ENCODE assay signal across 8 mouse cellular contexts in the genomic region with DNA sequence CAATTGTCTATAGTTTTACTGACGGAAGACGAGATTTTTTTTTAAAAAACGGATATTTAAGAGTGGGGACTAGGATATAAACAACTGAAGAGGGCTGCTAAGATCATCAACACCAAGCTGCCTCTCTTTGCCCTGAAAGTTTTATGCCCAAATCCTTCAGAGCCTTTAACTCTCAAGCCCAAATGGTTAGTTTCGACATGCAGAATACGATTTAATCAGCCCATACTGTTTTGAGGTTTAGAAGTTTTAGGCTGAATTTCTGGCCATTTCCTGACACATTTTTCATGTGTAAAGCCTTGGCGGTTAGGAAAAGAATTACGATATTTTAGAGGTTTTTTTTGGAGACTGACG. TPM values are rescaled to one million over a fixed set of nuclear protein-coding genes. Genes with fewer than 3 reads are reported as not detected.
DNase-seq lines count a peak whose midpoint lies in the region; ATAC-seq and TF ChIP-seq lines count a peak whose summit lies in the region.

No protein-coding gene starts in this region.

- no peak overlapping the region for H3K9ac ChIP-seq in embryonic facial prominence, embryonic 15.5 days
- peak overlapping the region; percentile 91 for H3K9ac ChIP-seq in intestine, postnatal 0 days (ENCODE audit: low read depth, low read length)
- H3K9ac ChIP-seq in neural tube, embryonic 13.5 days = 0 out of 2 replicates have a peak overlapping the region, but pooled peaks have one; percentile 93

- H3K27ac ChIP-seq in left cerebral cortex, adult 2 months = peak overlapping the region; percentile 84
- H3K27ac ChIP-seq in embryonic facial prominence, embryonic 15.5 days (replicated peaks) = no peak overlapping the region
- no peak overlapping the region for H3K27ac ChIP-seq in intestine, postnatal 0 days (ENCODE audit: low read depth, low read length)
- H3K27ac ChIP-seq in neural tube, embryonic 13.5 days (replicated peaks) = no peak overlapping the region

- ATAC-seq in embryonic facial prominence, embryonic 15.5 days (ENCODE audit: insufficient number of reproducible peaks, low FRiP score, low TSS enrichment, low read depth) = no peak
- ATAC-seq in intestine, postnatal 0 days = no peak
- ATAC-seq in neural tube, embryonic 13.5 days (ENCODE audit: low read depth) = peak; percentile 25; the same call in 1 of the 2 replicates
- no peak for ATAC-seq in frontal cortex, adult (ENCODE audit: low TSS enrichment)

- DNase-seq in left cerebral cortex, adult 2 months (ENCODE audit: extremely low spot score in 1 of 2, low spot score in 2 of 2) = no peak
- DNase-seq in left cerebral cortex, postnatal 14 days (ENCODE audit: low spot score in 2 of 2) = no peak
- DNase-seq in adrenal gland, adult 8-10 months = no peak
- no peak for DNase-seq in gastrocnemius, postnatal 4 days (ENCODE audit: low spot score in 2 of 2)

- no peaks in the 10 kb centered on the region for H3K9me3 ChIP-seq in embryonic facial prominence, embryonic 15.5 days (replicated peaks)
- no peaks in the 10 kb centered on the region for H3K9me3 ChIP-seq in intestine, postnatal 0 days (ENCODE audit: control insufficient read depth)
- H3K9me3 ChIP-seq in neural tube, embryonic 13.5 days = no peaks in the 10 kb centered on the region

- H3K36me3 ChIP-seq in embryonic facial prominence, embryonic 15.5 days = no peaks in the 10 kb centered on the region
- no peaks in the 10 kb centered on the region for H3K36me3 ChIP-seq in intestine, postnatal 0 days (ENCODE audit: control insufficient read depth, insufficient read depth)
- H3K36me3 ChIP-seq in neural tube, embryonic 13.5 days = no peaks in the 10 kb centered on the region

- peak overlapping the region; percentile 65 for H3K4me2 ChIP-seq in embryonic facial prominence, embryonic 15.5 days (replicated peaks)
- H3K4me2 ChIP-seq in intestine, postnatal 0 days (replicated peaks; ENCODE audit: low read depth) = peak overlapping the region; percentile 70
- peak overlapping the region; percentile 55 for H3K4me2 ChIP-seq in neural tube, embryonic 13.5 days

- no peaks in the 10 kb centered on the region for H3K27me3 ChIP-seq in embryonic facial prominence, embryonic 15.5 days
- H3K27me3 ChIP-seq in intestine, postnatal 0 days (replicated peaks; ENCODE audit: control insufficient read depth, insufficient read depth, low read length) = no peaks in the 10 kb centered on the region
- no peaks in the 10 kb centered on the region for H3K27me3 ChIP-seq in neural tube, embryonic 13.5 days

- peak overlapping the region; percentile 68 for H3K4me3 ChIP-seq in left cerebral cortex, adult 2 months
- H3K4me3 ChIP-seq in embryonic facial prominence, embryonic 15.5 days (replicated peaks) = peak overlapping the region; percentile 94
- H3K4me3 ChIP-seq in intestine, postnatal 0 days (ENCODE audit: low read depth, low read length) = peak overlapping the region; percentile 91
- H3K4me3 ChIP-seq in neural tube, embryonic 13.5 days = peak overlapping the region; percentile 96

- no peak for TF ChIP-seq CTCF in left cerebral cortex, adult 2 months (IDR thresholded peaks at IDR 0.05)
- TF ChIP-seq CTCF in intestine, postnatal 0 days (IDR thresholded peaks at IDR 0.05; ENCODE audit: low read depth) = no peak

- intact Hi-C loops in left cerebral cortex, adult 2 months (cut with DNase I) = loop anchor here (5.0 kb wide), 1 partner anchor 36 kb away; a partner anchor contains a TSS
- intact Hi-C loops in left cerebral cortex, postnatal 14 days (cut with DNase I) = no loop called here

- 46% methylated on average over 8 of the region's 8 CpGs for WGBS in embryonic facial prominence, embryonic 15.5 days
- 47% methylated on average over 8 of the region's 8 CpGs for WGBS in intestine, postnatal 0 days
- 51% methylated on average over 8 of the region's 8 CpGs for WGBS in neural tube, embryonic 13.5 days

- H3K4me1 ChIP-seq in embryonic facial prominence, embryonic 15.5 days = peaks cover 20% of the 10 kb centered on the region
- 0 out of 2 replicates have a peak, but pooled peaks cover 3% of the 10 kb centered on the region for H3K4me1 ChIP-seq in intestine, postnatal 0 days (replicated peaks; ENCODE audit: control insufficient read depth, insufficient read depth, low read length)
- H3K4me1 ChIP-seq in neural tube, embryonic 13.5 days (replicated peaks) = peaks cover 31% of the 10 kb centered on the region

RNA-seq across cellular contexts. Expression of a gene that starts 0.3 kb away (rescaled TPM):
- total RNA-seq in left cerebral cortex, adult 2 months (2021) = 10 to 100 TPM; 41.6 to 44.9 TPM
- total RNA-seq in left cerebral cortex, postnatal 14 days (2021) = 10 to 100 TPM; 35.2 to 37.9 TPM
- polyA plus RNA-seq in embryonic facial prominence, embryonic 15.5 days (2015; fragmentation: Nextera tagmentation; extraction: Ambion mirVana) = 55.3 and 56.2 TPM in 2 replicates
- polyA plus RNA-seq in intestine, postnatal 0 days (2015; fragmentation: Nextera tagmentation; extraction: Ambion mirVana) = 14.0 and 14.6 TPM in 2 replicates
- 39.3 and 45.7 TPM in 2 replicates for polyA plus RNA-seq in neural tube, embryonic 13.5 days (2015; fragmentation: Nextera tagmentation; extraction: Ambion mirVana)
- total RNA-seq in adrenal gland, adult 8-10 months (2022) = 10 to 100 TPM; 23.6 to 70.7 (median 44.5) TPM
- total RNA-seq in gastrocnemius, postnatal 4 days (2021) = 10 to 100 TPM; 28.6 to 36.0 TPM

RNA-seq across cellular contexts. Expression of a gene that starts 38.0 kb away (rescaled TPM):
- 100 to 1,000 TPM; 152 to 162 TPM for total RNA-seq in left cerebral cortex, adult 2 months (2021)
- 100 to 1,000 TPM; 181 to 184 TPM for total RNA-seq in left cerebral cortex, postnatal 14 days (2021)
- polyA plus RNA-seq in embryonic facial prominence, embryonic 15.5 days (2015; fragmentation: Nextera tagmentation; extraction: Ambion mirVana) = 363 and 402 TPM in 2 replicates
- polyA plus RNA-seq in intestine, postnatal 0 days (2015; fragmentation: Nextera tagmentation; extraction: Ambion mirVana) = 143 and 146 TPM in 2 replicates
- 460 and 490 TPM in 2 replicates for polyA plus RNA-seq in neural tube, embryonic 13.5 days (2015; fragmentation: Nextera tagmentation; extraction: Ambion mirVana)
- total RNA-seq in adrenal gland, adult 8-10 months (2022) = 100 to 1,000 TPM in 3 of 4 experiments, 10 to 100 TPM in 1; 100.0 to 144 (median 129) TPM
- 100 to 1,000 TPM; 223 to 228 TPM for total RNA-seq in gastrocnemius, postnatal 4 days (2021)

RNA-seq across cellular contexts. Expression of a gene that starts 39.6 kb away (rescaled TPM):
- total RNA-seq in left cerebral cortex, adult 2 months (2021) = 10 to 100 TPM; 15.9 to 17.9 TPM
- total RNA-seq in left cerebral cortex, postnatal 14 days (2021) = 10 to 100 TPM in 1 of 2 experiments, 1 to 10 TPM in 1; 8.6 to 10.3 TPM
- 5.9 and 7.7 TPM in 2 replicates for polyA plus RNA-seq in embryonic facial prominence, embryonic 15.5 days (2015; fragmentation: Nextera tagmentation; extraction: Ambion mirVana)
- polyA plus RNA-seq in intestine, postnatal 0 days (2015; fragmentation: Nextera tagmentation; extraction: Ambion mirVana) = 2.1 and 2.9 TPM in 2 replicates
- polyA plus RNA-seq in neural tube, embryonic 13.5 days (2015; fragmentation: Nextera tagmentation; extraction: Ambion mirVana) = 7.3 and 9.2 TPM in 2 replicates
- total RNA-seq in adrenal gland, adult 8-10 months (2022) = 10 to 100 TPM; 11.2 to 13.3 (median 11.9) TPM
- 10 to 100 TPM in 1 of 2 experiments, 1 to 10 TPM in 1; 9.1 to 10.1 TPM for total RNA-seq in gastrocnemius, postnatal 4 days (2021)
